Mouse (Mus musculus) ES-E14 (cell line): ENCODE measurements around the gene Zfp36l2. TPM values are rescaled to one million over a fixed set of nuclear protein-coding genes. Genes with fewer than 3 reads are reported as not detected.
A peak's percentile ranks its signal among the peaks of the same experiment; 100 is the strongest.
"Not testable (repeated sequence)": the region's sequence is repeated elsewhere in the genome, so short reads cannot be mapped to it uniquely, and the experiment has no call there.

ENCODE experiments used
- DNase-seq: peaks from one replicate; pipeline ENCODE4 v3.0.0-alpha.2; 2013; ENCODE audit warnings: low read depth, low spot score
- H3K27ac ChIP-seq: 2 replicates; pipeline ENCODE4 v1.5.1; 2012; ENCODE audit warnings: low read depth, mild to moderate bottlenecking, low read length, moderate library complexity, mixed read lengths; ENCODE audit not compliant: poor library complexity, insufficient read depth, severe bottlenecking
- H3K36me3 ChIP-seq: 2 replicates; pipeline ENCODE4 v1.6.1; 2012; ENCODE audit warnings: mild to moderate bottlenecking, low read length, moderate library complexity, mixed read lengths; ENCODE audit not compliant: control insufficient read depth, poor library complexity, insufficient read depth, severe bottlenecking
- H3K4me1 ChIP-seq, 2 experiments: fragments of 150-350 bp in 1 of 2; sonication (generic) in 1 of 2; 2 replicates each; pipeline ENCODE4 v1.6.1; 2012; ENCODE audit warnings: low read length in 2 of 2, mild to moderate bottlenecking in 1 of 2, mixed read lengths in 1 of 2; ENCODE audit not compliant: control insufficient read depth in 2 of 2, insufficient read depth in 2 of 2, poor library complexity in 1 of 2
- H3K4me3 ChIP-seq, 2 experiments: fragments of 150-350 bp in 1 of 2; sonication (generic) in 1 of 2; 2 replicates each; pipeline ENCODE4 v1.5.1; 2012; ENCODE audit warnings: low read length in 2 of 2, low read depth in 1 of 2, mild to moderate bottlenecking in 1 of 2, mixed read lengths in 1 of 2; ENCODE audit not compliant: insufficient read depth in 1 of 2, poor library complexity in 1 of 2, severe bottlenecking in 1 of 2
- H3K9ac ChIP-seq: 2 replicates; pipeline ENCODE4 v1.6.1; 2012; ENCODE audit warnings: low read depth, mild to moderate bottlenecking, low read length, mixed read lengths; ENCODE audit not compliant: poor library complexity, insufficient read depth, severe bottlenecking
- H3K9me3 ChIP-seq: fragments of 150-350 bp; sonication (generic); 2 replicates; pipeline ENCODE4 v1.6.1; 2012; ENCODE audit warnings: low read depth, mild to moderate bottlenecking, low read length; ENCODE audit not compliant: control insufficient read depth, insufficient read depth
- CHD2 ChIP-seq: IDR thresholded peaks from 2 replicates; pipeline ENCODE4 v1.6.1; 2014; ENCODE audit warnings: mild to moderate bottlenecking, low read depth, low read length, inconsistent platforms
- HCFC1 ChIP-seq: IDR thresholded peaks from 2 replicates; pipeline ENCODE4 v1.6.1; 2012; ENCODE audit warnings: low read length, inconsistent platforms, borderline replicate concordance; ENCODE audit not compliant: insufficient read depth
- MAFK ChIP-seq: IDR thresholded peaks from 2 replicates; pipeline ENCODE4 v1.6.1; 2014; ENCODE audit warnings: mild to moderate bottlenecking, low read depth, low read length, inconsistent platforms; ENCODE audit not compliant: insufficient read depth
- ZC3H11A ChIP-seq: IDR thresholded peaks from 2 replicates; pipeline ENCODE4 v1.6.1; 2012; ENCODE audit warnings: low read depth, mild to moderate bottlenecking, inconsistent platforms, low read length, borderline replicate concordance
- ZNF384 ChIP-seq: IDR thresholded peaks from 2 replicates; pipeline ENCODE4 v1.6.1; 2012; ENCODE audit warnings: low read depth, low read length, inconsistent platforms
- in situ Hi-C, 2 experiments: fragments of 600-800 bp; cut with MboI; formaldehyde crosslinking; loops; one replicate each; pipeline ENCODE4 v1.15.1; 2025; ENCODE audit warnings: low sequenced_read_pairs in 2 of 2, inconsistent platforms in 1 of 2; ENCODE audit not compliant: unreplicated experiment in 2 of 2
- total RNA-seq: library from RNA; depleted of rRNA; stranded (reverse); fragments of 300-350 nt; gene quantifications from 2 replicates; pipeline ENCODE4 v1.2.3, GENCODE M21; 2012

Gene Zfp36l2
- total RNA-seq, 1 experiment = 12.6 TPM

DNA sequence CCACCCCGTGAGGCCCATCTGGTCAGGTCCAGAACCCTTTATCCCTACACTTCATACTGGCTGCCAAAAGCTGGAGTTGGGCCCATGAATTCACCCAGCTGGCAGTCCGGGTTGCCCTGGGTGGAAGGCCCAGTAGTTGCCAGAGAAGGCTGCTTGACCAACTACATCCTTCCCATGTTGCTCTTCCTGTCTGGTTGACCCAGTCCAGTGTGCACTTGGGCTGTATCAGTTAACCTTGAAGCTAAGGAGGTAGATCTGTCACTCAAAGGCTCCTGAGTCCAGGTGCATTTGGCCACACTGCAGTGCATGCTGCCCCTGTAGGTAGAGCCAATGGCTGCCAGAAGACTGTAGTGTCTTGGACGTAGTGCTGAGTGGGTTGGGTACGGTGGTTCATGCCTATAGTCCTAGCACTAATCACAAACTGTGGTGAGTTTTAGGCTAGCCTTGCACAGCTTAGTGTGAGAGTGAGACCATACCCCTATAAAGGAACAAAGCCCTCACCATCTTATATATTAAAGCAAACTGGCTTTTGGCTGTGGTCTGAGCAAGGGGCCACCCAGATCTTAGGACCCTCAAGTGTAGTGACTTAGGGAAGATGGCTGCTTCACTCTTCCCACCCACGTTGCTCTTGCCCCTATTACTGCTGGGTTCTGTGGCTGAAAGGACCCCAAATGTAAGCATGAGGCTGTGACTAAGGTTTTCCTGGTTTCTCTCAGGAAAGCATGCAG lies 1.5 kb upstream of the Zfp36l2 start:
- TF ChIP-seq MAFK (no peak), HCFC1 (no peak), ZNF384 (no peak), CHD2 (no peak), ZC3H11A (no peak)
- Histone ChIP-seq H3K4me3 (peak overlapping the region; percentile 82 to 98; a peak in 3 of 4 replicates), H3K4me1 (peaks cover 3 to 9% of the 10 kb centered on the region in 2 experiments; a peak in 2 of 4 replicates), H3K27ac (peak overlapping the region; percentile 99), H3K36me3 (peaks cover 30% of the 10 kb centered on the region), H3K9ac (peak overlapping the region; percentile 94), H3K9me3 (no peaks in the 10 kb centered on the region)
- in situ Hi-C loops = no loop called here
- no peak for DNase-seq

DNA sequence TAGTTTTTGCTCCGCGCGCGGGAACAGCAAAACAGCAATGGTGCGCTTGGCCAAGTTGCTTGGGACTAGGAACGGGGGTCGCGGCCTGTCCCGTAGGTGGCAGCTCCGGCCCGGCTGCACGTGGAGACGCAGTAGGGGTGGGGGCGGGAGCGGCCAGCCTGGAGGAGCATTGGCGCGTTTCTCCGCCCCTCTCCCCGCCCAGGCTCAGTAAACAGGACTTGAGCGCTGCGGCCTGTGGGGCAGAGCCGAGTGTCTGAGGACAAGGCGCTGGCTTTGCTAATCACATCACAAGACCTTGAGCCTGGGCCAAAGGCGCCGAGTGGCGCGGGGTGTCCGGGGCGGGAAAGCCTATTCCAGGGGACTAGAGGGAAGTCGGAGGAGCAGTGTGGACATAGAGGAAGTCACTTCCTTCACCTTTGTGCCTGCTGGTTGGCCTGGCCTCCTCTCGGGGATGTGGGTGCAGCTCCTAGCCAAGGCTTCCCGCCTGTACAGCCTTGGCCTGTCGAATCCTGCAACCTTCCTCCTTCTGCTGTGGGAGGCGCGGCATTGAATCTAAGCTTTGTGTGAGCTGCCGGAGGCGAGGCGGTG lies 721 bp upstream of the Zfp36l2 start:
- peak overlapping the region; percentile 99 for H3K27ac ChIP-seq
- peaks cover 3 to 9% of the 10 kb centered on the region in 2 experiments; a peak in 2 of 4 replicates for H3K4me1 ChIP-seq
- TF ChIP-seq MAFK = no peak
- no peak for TF ChIP-seq CHD2
- TF ChIP-seq ZNF384 = no peak
- no peak for TF ChIP-seq ZC3H11A
- TF ChIP-seq HCFC1 = no peak
- in situ Hi-C loops = no loop called here
- peak; percentile 82 for DNase-seq
- H3K36me3 ChIP-seq = peaks cover 30% of the 10 kb centered on the region
- no peaks in the 10 kb centered on the region for H3K9me3 ChIP-seq
- peak overlapping the region; percentile 82 to 98 for H3K4me3 ChIP-seq
- peak overlapping the region; percentile 94 for H3K9ac ChIP-seq

DNA sequence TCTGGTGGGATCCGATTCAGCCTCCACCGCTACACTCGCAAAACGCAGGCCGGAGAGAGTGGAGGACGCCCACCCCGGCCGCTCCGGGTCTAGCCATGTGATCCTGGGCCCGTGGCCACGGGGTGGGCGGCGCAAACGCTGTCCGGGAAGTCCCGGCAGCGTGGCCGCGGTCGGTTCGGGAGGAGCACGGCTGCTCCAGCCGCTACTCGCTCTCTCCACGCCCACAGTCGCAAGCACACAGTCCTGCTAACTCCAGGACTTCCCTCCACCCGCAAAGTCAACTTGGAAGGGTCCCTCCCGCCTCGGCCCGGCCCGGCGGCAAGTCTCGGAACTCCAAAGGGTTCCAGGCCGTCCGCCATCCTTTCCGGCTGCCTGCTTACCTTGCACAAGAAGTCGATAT lies 483 bp downstream of the Zfp36l2 start:
- peak overlapping the region; percentile 86 for H3K27ac ChIP-seq
- peak overlapping the region; percentile 82 to 98 for H3K4me3 ChIP-seq
- in situ Hi-C loops, H3K9me3 ChIP-seq, DNase-seq: not testable (repeated sequence)
- peaks cover 4 to 13% of the 10 kb centered on the region in 2 experiments for H3K4me1 ChIP-seq
- peaks cover 25% of the 10 kb centered on the region for H3K36me3 ChIP-seq
- H3K9ac ChIP-seq = peak overlapping the region; percentile 93

DNA sequence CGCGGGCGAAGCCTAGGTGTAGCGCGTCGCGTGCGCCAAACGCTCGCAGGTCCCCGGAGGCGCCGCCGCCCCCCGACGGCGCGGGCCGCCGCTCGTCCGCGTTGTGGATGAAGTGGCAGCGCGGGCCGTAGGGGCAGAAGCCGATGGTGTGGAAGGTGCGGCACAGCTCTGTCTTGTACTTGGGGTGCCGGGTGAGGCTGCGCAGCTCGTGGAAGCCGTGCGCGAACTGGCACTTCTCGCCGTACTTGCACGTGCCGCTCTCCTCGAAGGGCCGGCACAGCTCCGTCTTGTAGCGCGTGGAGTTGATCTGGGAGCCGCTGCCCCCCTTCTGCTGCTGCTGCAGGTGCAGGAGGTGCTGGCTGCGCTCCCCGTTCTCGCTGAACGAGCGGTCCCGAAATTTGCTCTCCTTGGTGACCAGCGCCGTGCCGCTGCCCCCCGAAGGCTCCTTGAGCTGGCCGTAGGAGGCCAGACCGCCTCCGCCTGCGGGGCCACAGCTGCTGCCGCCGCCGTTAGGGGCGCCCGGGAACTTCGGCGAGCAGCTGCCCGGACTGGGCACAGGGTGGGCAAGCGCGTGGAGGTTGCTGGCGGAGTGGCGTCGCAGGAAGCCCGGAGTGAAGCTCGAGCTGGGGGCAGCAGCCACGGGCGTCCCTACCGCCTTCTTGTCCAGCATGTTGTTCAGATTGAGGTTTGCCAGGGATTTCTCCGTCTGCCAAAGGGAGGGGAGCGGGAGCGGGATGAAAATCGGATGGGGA lies 1.1 kb downstream of the Zfp36l2 start:
- peak overlapping the region; percentile 14; the same call in 1 of the 2 replicates for H3K27ac ChIP-seq
- H3K36me3 ChIP-seq = peaks cover 20% of the 10 kb centered on the region
- H3K4me3 ChIP-seq = peak overlapping the region; percentile 72 to 83
- DNase-seq = no peak
- peaks cover 8 to 15% of the 10 kb centered on the region in 2 experiments for H3K4me1 ChIP-seq
- TF ChIP-seq MAFK = no peak
- no peak for TF ChIP-seq ZNF384
- no peak for TF ChIP-seq HCFC1
- TF ChIP-seq CHD2 = no peak
- no peak for TF ChIP-seq ZC3H11A
- in situ Hi-C loops = no loop called here
- peak overlapping the region; percentile 85 for H3K9ac ChIP-seq
- no peaks in the 10 kb centered on the region for H3K9me3 ChIP-seq
